Mouse (Mus musculus) frontal cortex, adult (tissue): ENCODE data around the gene Xylt2.

Experiments used
- ATAC-seq: cut with Nextera tagmentation; 2 replicates; pipeline ENCODE4 v1.9.2; 2017; ENCODE audit warnings: mild to moderate bottlenecking, moderate library complexity, mixed read lengths; ENCODE audit not compliant: low TSS enrichment

The Xylt2 gene

GRCm38 (mm10) chr11:94614603-94615002 is 62.7 kb downstream of the Xylt2 start:
- ATAC-seq = no peak
